Mouse (Mus musculus): ENCODE measurements around the gene Gm11032. TPM values are rescaled to one million over a fixed set of nuclear protein-coding genes. Genes with fewer than 3 reads are reported as not detected.

Gene Gm11032
- polyA plus RNA-seq, 1 experiment, result not detected

- no peak overlapping the region for H3K27ac ChIP-seq (ENCODE audit: control insufficient read depth, insufficient read depth, low read depth, low read length, poor library complexity)
- H3K4me3 ChIP-seq (replicated peaks; ENCODE audit: control insufficient read depth, low read depth, low read length), result no peak overlapping the region
- WGBS, result 84% methylated on average over 2 of the region's 2 CpGs
- TF ChIP-seq POLR2A (IDR thresholded peaks at IDR 0.05; ENCODE audit: borderline replicate concordance, control insufficient read depth, low read depth, low read length), result no peak
- TF ChIP-seq CTCF (IDR thresholded peaks at IDR 0.05; ENCODE audit: control insufficient read depth, insufficient read depth, low read length), result no peak
- no peaks in the 10 kb centered on the region; the same call in 1 of the 2 replicates for H3K4me1 ChIP-seq (ENCODE audit: control insufficient read depth, insufficient read depth, low read length)
Measured at GRCm38 (mm10) chr11:4611904-4612303, 8.0 kb upstream of the Gm11032 start.

GRCm38 (mm10) chr11:4620501-4621108 is 738 bp downstream of the Gm11032 start:
- H3K27ac ChIP-seq (ENCODE audit: control insufficient read depth, insufficient read depth, low read depth, low read length, poor library complexity), result no peak overlapping the region
- H3K4me3 ChIP-seq (replicated peaks; ENCODE audit: control insufficient read depth, low read depth, low read length), result no peak overlapping the region
- TF ChIP-seq POLR2A (IDR thresholded peaks at IDR 0.05; ENCODE audit: borderline replicate concordance, control insufficient read depth, low read depth, low read length) (no peak), CTCF (IDR thresholded peaks at IDR 0.05; ENCODE audit: control insufficient read depth, insufficient read depth, low read length) (no peak)
- no peaks in the 10 kb centered on the region; the same call in 1 of the 2 replicates for H3K4me1 ChIP-seq (ENCODE audit: control insufficient read depth, insufficient read depth, low read length)
- WGBS, result 76% methylated on average over 13 of the region's 13 CpGs

- Histone ChIP-seq H3K4me3 (replicated peaks; ENCODE audit: control insufficient read depth, low read depth, low read length) (no peak overlapping the region), H3K4me1 (ENCODE audit: control insufficient read depth, insufficient read depth, low read length) (no peaks in the 10 kb centered on the region; the same call in 1 of the 2 replicates), H3K27ac (ENCODE audit: control insufficient read depth, insufficient read depth, low read depth, low read length, poor library complexity) (no peak overlapping the region)
- TF ChIP-seq CTCF (IDR thresholded peaks at IDR 0.05; ENCODE audit: control insufficient read depth, insufficient read depth, low read length), result no peak
- TF ChIP-seq POLR2A (IDR thresholded peaks at IDR 0.05; ENCODE audit: borderline replicate concordance, control insufficient read depth, low read depth, low read length), result no peak
- WGBS, result 75% methylated on average over 4 of the region's 4 CpGs
Measured at GRCm38 (mm10) chr11:4621866-4622265, 2.0 kb downstream of the Gm11032 start.

- WGBS, result 82% methylated on average over 7 of the region's 7 CpGs
Measured at GRCm38 (mm10) chr11:4622442-4622986, 2.6 kb downstream of the Gm11032 start.

GRCm38 (mm10) chr11:4622997-4623396 is 3.1 kb downstream of the Gm11032 start:
- TF ChIP-seq CTCF (IDR thresholded peaks at IDR 0.05; ENCODE audit: control insufficient read depth, insufficient read depth, low read length) (no peak), POLR2A (IDR thresholded peaks at IDR 0.05; ENCODE audit: borderline replicate concordance, control insufficient read depth, low read depth, low read length) (no peak)
- Histone ChIP-seq H3K27ac (ENCODE audit: control insufficient read depth, insufficient read depth, low read depth, low read length, poor library complexity) (no peak overlapping the region), H3K4me3 (replicated peaks; ENCODE audit: control insufficient read depth, low read depth, low read length) (no peak overlapping the region), H3K4me1 (ENCODE audit: control insufficient read depth, insufficient read depth, low read length) (no peaks in the 10 kb centered on the region)
- WGBS, result 81% methylated on average over 5 of the region's 5 CpGs

More at GRCm38 (mm10) chr11:4622442-4622986, 2.6 kb downstream of the Gm11032 start:
- Histone ChIP-seq H3K4me3 (replicated peaks; ENCODE audit: control insufficient read depth, low read depth, low read length) (no peak overlapping the region), H3K4me1 (ENCODE audit: control insufficient read depth, insufficient read depth, low read length) (no peaks in the 10 kb centered on the region; the same call in 1 of the 2 replicates), H3K27ac (ENCODE audit: control insufficient read depth, insufficient read depth, low read depth, low read length, poor library complexity) (no peak overlapping the region)
- TF ChIP-seq POLR2A (IDR thresholded peaks at IDR 0.05; ENCODE audit: borderline replicate concordance, control insufficient read depth, low read depth, low read length) (no peak), CTCF (IDR thresholded peaks at IDR 0.05; ENCODE audit: control insufficient read depth, insufficient read depth, low read length) (no peak)

- 81% methylated on average over 7 of the region's 7 CpGs for WGBS
Measured at GRCm38 (mm10) chr11:4625931-4626330, 6.1 kb downstream of the Gm11032 start.

GRCm38 (mm10) chr11:4627636-4628035 is 7.8 kb downstream of the Gm11032 start:
- Histone ChIP-seq H3K4me3 (replicated peaks; ENCODE audit: control insufficient read depth, low read depth, low read length) (no peak overlapping the region), H3K4me1 (ENCODE audit: control insufficient read depth, insufficient read depth, low read length) (no peaks in the 10 kb centered on the region), H3K27ac (ENCODE audit: control insufficient read depth, insufficient read depth, low read depth, low read length, poor library complexity) (no peak overlapping the region)
- 84% methylated on average over 7 of the region's 7 CpGs for WGBS
- TF ChIP-seq POLR2A (IDR thresholded peaks at IDR 0.05; ENCODE audit: borderline replicate concordance, control insufficient read depth, low read depth, low read length) (no peak), CTCF (IDR thresholded peaks at IDR 0.05; ENCODE audit: control insufficient read depth, insufficient read depth, low read length) (no peak)

More at GRCm38 (mm10) chr11:4625931-4626330, 6.1 kb downstream of the Gm11032 start:
- no peak for TF ChIP-seq CTCF (IDR thresholded peaks at IDR 0.05; ENCODE audit: control insufficient read depth, insufficient read depth, low read length)
- Histone ChIP-seq H3K27ac (ENCODE audit: control insufficient read depth, insufficient read depth, low read depth, low read length, poor library complexity) (no peak overlapping the region), H3K4me3 (replicated peaks; ENCODE audit: control insufficient read depth, low read depth, low read length) (no peak overlapping the region), H3K4me1 (ENCODE audit: control insufficient read depth, insufficient read depth, low read length) (no peaks in the 10 kb centered on the region)

- no peaks in the 10 kb centered on the region; the same call in 1 of the 2 replicates for H3K4me1 ChIP-seq (ENCODE audit: control insufficient read depth, insufficient read depth, low read length)
- TF ChIP-seq CTCF (IDR thresholded peaks at IDR 0.05; ENCODE audit: control insufficient read depth, insufficient read depth, low read length), result no peak
- TF ChIP-seq POLR2A (IDR thresholded peaks at IDR 0.05; ENCODE audit: borderline replicate concordance, control insufficient read depth, low read depth, low read length), result no peak
- H3K4me3 ChIP-seq (replicated peaks; ENCODE audit: control insufficient read depth, low read depth, low read length), result no peak overlapping the region
- WGBS, result 69% methylated on average over 8 of the region's 8 CpGs
- no peak overlapping the region for H3K27ac ChIP-seq (ENCODE audit: control insufficient read depth, insufficient read depth, low read depth, low read length, poor library complexity)
Measured at GRCm38 (mm10) chr11:4629861-4630280, 10.0 kb downstream of the Gm11032 start.
